Mouse (Mus musculus) thymus, adult 2 months (tissue): ENCODE measurements around the gene Ppox. TPM values are rescaled to one million over a fixed set of nuclear protein-coding genes. Genes with fewer than 3 reads are reported as not detected.

ENCODE experiments used
- DNase-seq: peaks from one replicate; pipeline ENCODE4 v3.0.0; 2021
- H3K27ac ChIP-seq: fragments of 200-500 bp; 2 replicates; pipeline ENCODE4 v1.5.1; 2012; ENCODE audit warnings: low read length, control low read depth; ENCODE audit not compliant: control insufficient read depth, insufficient read depth
- H3K27me3 ChIP-seq: fragments of 200-500 bp; 2 replicates; pipeline ENCODE4 v1.6.1; 2012; ENCODE audit warnings: mild to moderate bottlenecking, low read length, moderate library complexity, mixed read lengths; ENCODE audit not compliant: control insufficient read depth, insufficient read depth
- H3K36me3 ChIP-seq: fragments of 200-500 bp; 2 replicates; pipeline ENCODE4 v1.6.1; 2012; ENCODE audit warnings: mild to moderate bottlenecking, low read length, moderate library complexity; ENCODE audit not compliant: control insufficient read depth, insufficient read depth
- H3K4me1 ChIP-seq: fragments of 200-500 bp; replicated peaks from 2 replicates; pipeline ENCODE4 v1.6.1; 2012; ENCODE audit warnings: low read length; ENCODE audit not compliant: control insufficient read depth, insufficient read depth
- H3K4me3 ChIP-seq: fragments of 200-500 bp; 2 replicates; pipeline ENCODE4 v1.5.1; 2012; ENCODE audit warnings: mild to moderate bottlenecking, low read length, control low read depth, moderate library complexity; ENCODE audit not compliant: control insufficient read depth, insufficient read depth
- CTCF ChIP-seq: fragments of 200-500 bp; IDR thresholded peaks from 2 replicates; pipeline ENCODE4 v1.5.1; 2012; ENCODE audit warnings: mild to moderate bottlenecking, control low read depth, low read length, moderate library complexity, borderline replicate concordance; ENCODE audit not compliant: control insufficient read depth, poor library complexity, insufficient read depth; ENCODE audit errors: extremely low read depth
- POLR2A ChIP-seq: fragments of 200-500 bp; IDR thresholded peaks from 2 replicates; pipeline ENCODE4 v1.6.1; 2012; ENCODE audit warnings: mild to moderate bottlenecking, low read length, control low read depth, moderate library complexity; ENCODE audit not compliant: control insufficient read depth, poor library complexity, insufficient read depth; ENCODE audit errors: extremely low read depth
- WGBS: fragments of 180-500 bp; shearing (Covaris S2); methylation state at CpG from one replicate; pipeline ENCODE4 v1.1.7; 2018; 5-methylcytosine and 5-hydroxymethylcytosine counted together
- polyA plus RNA-seq: library from polyadenylated mRNA; depleted of rRNA; stranded (reverse); fragments of >200 nt; gene quantifications from 2 replicates; pipeline ENCODE4 v1.2.3, GENCODE M21; 2012

Ppox gene
- polyA plus RNA-seq, 1 experiment: 71.5 TPM

GRCm38 (mm10) chr1:171276110-171276748, 4.8 kb downstream of the Ppox start:
- Histone ChIP-seq H3K4me3 (no peak overlapping the region), H3K27me3 (no peaks in the 10 kb centered on the region), H3K27ac (no peak overlapping the region), H3K36me3 (peaks cover 39% of the 10 kb centered on the region), H3K4me1 (peaks cover 15% of the 10 kb centered on the region)
- 93% methylated on average over 14 of the region's 14 CpGs for WGBS
- DNase-seq: no peak
- no peak for TF ChIP-seq CTCF
- TF ChIP-seq POLR2A: no peak

GRCm38 (mm10) chr1:171275144-171275734, 5.7 kb downstream of the Ppox start:
- Histone ChIP-seq H3K36me3 (peaks cover 39% of the 10 kb centered on the region), H3K27me3 (no peaks in the 10 kb centered on the region), H3K4me1 (peaks cover 19% of the 10 kb centered on the region), H3K27ac (no peak overlapping the region), H3K4me3 (no peak overlapping the region)
- 92% methylated on average over 11 of the region's 11 CpGs for WGBS
- TF ChIP-seq CTCF (no peak), POLR2A (no peak)
- no peak for DNase-seq

- no peak overlapping the region for H3K27ac ChIP-seq
- peaks cover 39% of the 10 kb centered on the region for H3K36me3 ChIP-seq
- 95% methylated on average over 12 of the region's 12 CpGs for WGBS
- H3K4me3 ChIP-seq: no peak overlapping the region
- DNase-seq: no peak
- H3K4me1 ChIP-seq: peaks cover 13% of the 10 kb centered on the region
- TF ChIP-seq POLR2A (no peak), CTCF (no peak)
- H3K27me3 ChIP-seq: no peaks in the 10 kb centered on the region
Observed at GRCm38 (mm10) chr1:171274171-171274570, 6.8 kb downstream of the Ppox start.

- H3K36me3 ChIP-seq: peaks cover 33% of the 10 kb centered on the region
- H3K27me3 ChIP-seq: no peaks in the 10 kb centered on the region
- no peak overlapping the region for H3K4me3 ChIP-seq
- no peak overlapping the region for H3K27ac ChIP-seq
- no peak for DNase-seq
- WGBS: 59% methylated on average over 3 of the region's 3 CpGs
- peaks cover 13% of the 10 kb centered on the region for H3K4me1 ChIP-seq
- TF ChIP-seq POLR2A: no peak
- TF ChIP-seq CTCF: no peak
Observed at GRCm38 (mm10) chr1:171272086-171272485, 8.9 kb downstream of the Ppox start.

GRCm38 (mm10) chr1:171271622-171272021, 9.4 kb downstream of the Ppox start:
- no peak overlapping the region for H3K27ac ChIP-seq
- WGBS: 50% methylated on average over 10 of the region's 10 CpGs
- H3K4me3 ChIP-seq: no peak overlapping the region

GRCm38 (mm10) chr1:171271196-171271595, 9.8 kb downstream of the Ppox start:
- H3K27ac ChIP-seq: no peak overlapping the region
- 70% methylated on average over 9 of the region's 9 CpGs for WGBS
- DNase-seq: no peak
- peaks cover 13% of the 10 kb centered on the region for H3K4me1 ChIP-seq
- H3K4me3 ChIP-seq: no peak overlapping the region
- no peak for TF ChIP-seq CTCF
- no peak for TF ChIP-seq POLR2A
- peaks cover 25% of the 10 kb centered on the region for H3K36me3 ChIP-seq
- H3K27me3 ChIP-seq: no peaks in the 10 kb centered on the region

More at GRCm38 (mm10) chr1:171271622-171272021, 9.4 kb downstream of the Ppox start:
- H3K4me1 ChIP-seq: peaks cover 13% of the 10 kb centered on the region
- TF ChIP-seq POLR2A (no peak), CTCF (no peak)
- H3K27me3 ChIP-seq: no peaks in the 10 kb centered on the region
- H3K36me3 ChIP-seq: peaks cover 29% of the 10 kb centered on the region
- DNase-seq: no peak

GRCm38 (mm10) chr1:171270573-171270900, 10.4 kb downstream of the Ppox start:
- no peak for TF ChIP-seq CTCF
- no peak for TF ChIP-seq POLR2A
- under 1% methylated on average over 19 of the region's 19 CpGs for WGBS
- Histone ChIP-seq H3K27ac (no peak overlapping the region), H3K4me1 (peaks cover 13% of the 10 kb centered on the region), H3K36me3 (peaks cover 18% of the 10 kb centered on the region), H3K27me3 (no peaks in the 10 kb centered on the region), H3K4me3 (peak overlapping the region; percentile 71)
- DNase-seq: no peak
